Mouse (Mus musculus) thymus, adult 18-20 months (tissue): ENCODE measurements around the gene Tmem94.

ENCODE experiments used
- DNase-seq, 2 experiments: peaks; one replicate each; pipeline ENCODE4 v3.0.0; 2022; ENCODE audit warnings: mixed read lengths in 2 of 2

Tmem94 gene

GRCm38 (mm10) chr11:115833021-115833513 lies 67.8 kb downstream of the Tmem94 start:
- DNase-seq = no peak

- no peak for DNase-seq
Measured at GRCm38 (mm10) chr11:115834033-115834432, 68.8 kb downstream of the Tmem94 start.

- no peak for DNase-seq
Measured at GRCm38 (mm10) chr11:115836656-115837395, 71.6 kb downstream of the Tmem94 start.

GRCm38 (mm10) chr11:115837606-115838345 lies 72.5 kb downstream of the Tmem94 start:
- no peak for DNase-seq

- no peak for DNase-seq
Measured at GRCm38 (mm10) chr11:115838895-115839311, 73.7 kb downstream of the Tmem94 start.

GRCm38 (mm10) chr11:115839732-115840131 lies 74.5 kb downstream of the Tmem94 start:
- DNase-seq = no peak

GRCm38 (mm10) chr11:115841044-115841443 lies 75.8 kb downstream of the Tmem94 start:
- DNase-seq = no peak

- DNase-seq = no peak
Measured at GRCm38 (mm10) chr11:115841961-115842550, 76.8 kb downstream of the Tmem94 start.

GRCm38 (mm10) chr11:115843141-115843890 lies 78.1 kb downstream of the Tmem94 start:
- DNase-seq = no peak

GRCm38 (mm10) chr11:115843891-115844239 lies 78.6 kb downstream of the Tmem94 start:
- no peak for DNase-seq

- no peak for DNase-seq
Measured at GRCm38 (mm10) chr11:115844240-115844639, 79.0 kb downstream of the Tmem94 start.

- no peak for DNase-seq
Measured at GRCm38 (mm10) chr11:115845819-115846218, 80.6 kb downstream of the Tmem94 start.
